Mouse (Mus musculus) embryo, embryonic 9.5 days (tissue): ENCODE measurements at regions not wholly inside any gene's neighbourhood (a gene's known extent, or its start where the extent isn't known, plus 50 kb on each side); places are given as distances from the start of the nearest gene placed in this dataset.
"Not testable (repeated sequence)": the region's sequence is repeated elsewhere in the genome, so short reads cannot be mapped to it uniquely, and the experiment has no call there.

ENCODE experiments used
- DNase-seq: peaks from one replicate; pipeline ENCODE4 v3.0.0-alpha.2; 2017; ENCODE audit errors: extremely low spot score

- no peak for DNase-seq
These were observed 162.2 kb upstream of the St6galnac5 start for GRCm38 (mm10) chr3:153144217-153144616.

DNA sequence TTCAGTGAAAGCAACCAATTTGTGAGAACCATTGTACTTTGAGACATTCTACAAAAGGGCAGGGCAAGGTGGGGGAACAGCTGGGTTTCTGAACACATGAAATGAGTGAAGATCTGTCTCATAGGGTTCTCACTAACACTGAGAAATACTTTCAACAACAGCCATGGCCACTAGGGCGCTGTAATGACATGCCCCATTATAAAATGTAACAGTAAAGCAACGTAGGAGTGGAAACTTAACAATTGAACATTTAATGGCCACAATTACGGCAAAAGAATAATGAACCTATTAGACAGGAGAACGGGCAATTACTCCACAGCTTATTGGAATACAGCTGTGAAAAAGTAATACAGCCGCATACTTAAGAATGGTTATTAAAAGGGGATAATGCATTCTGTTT lies 158.9 kb upstream of the St6galnac5 start:
- DNase-seq = no peak

DNA sequence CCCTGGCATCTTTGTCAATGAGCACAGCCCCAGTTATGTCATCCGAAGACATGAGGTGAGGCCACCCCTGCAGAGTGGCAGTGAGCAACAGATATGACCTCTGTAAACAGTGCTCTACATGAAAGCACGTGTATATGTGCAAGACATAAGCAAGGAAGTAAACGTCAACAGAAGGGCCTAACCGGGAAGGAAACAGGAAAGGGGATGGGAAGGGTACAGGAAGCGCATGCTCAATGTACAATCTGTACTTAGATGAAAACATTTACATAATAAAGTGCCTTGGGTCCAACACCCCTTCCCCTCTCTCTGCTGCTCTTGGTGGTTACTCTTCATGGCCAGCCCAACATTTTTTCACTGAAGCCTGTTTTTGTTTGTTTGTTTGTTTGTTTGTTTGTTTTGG lies 143.3 kb upstream of the St6galnac5 start:
- no peak for DNase-seq

GRCm38 (mm10) chr3:153121934-153122333 lies 139.9 kb upstream of the St6galnac5 start:
- DNase-seq = no peak

- DNase-seq = no peak
These were observed 137.1 kb upstream of the St6galnac5 start for GRCm38 (mm10) chr3:153119142-153119541.

- DNase-seq = no peak
These were observed 136.6 kb upstream of the St6galnac5 start for GRCm38 (mm10) chr3:153118643-153119042.

DNA sequence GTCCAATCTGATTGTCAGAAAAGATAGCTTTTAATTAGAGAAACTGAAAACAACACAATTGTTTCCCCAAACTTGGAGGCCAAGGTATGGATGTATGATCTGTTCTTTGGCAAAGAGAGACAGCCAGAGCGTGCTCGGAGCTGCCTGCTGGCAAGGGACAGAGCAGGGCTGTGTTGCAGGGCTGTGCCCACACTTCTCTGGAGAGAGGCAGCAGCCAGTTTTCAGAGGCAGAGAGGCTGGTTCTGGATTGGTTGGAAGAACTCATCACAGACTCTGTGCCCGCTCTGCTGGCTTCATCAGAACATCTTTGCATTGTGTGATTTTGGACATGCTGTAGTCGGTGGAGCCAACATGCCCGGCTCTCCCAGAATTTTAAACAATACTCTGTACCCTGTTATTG lies 123.5 kb upstream of the St6galnac5 start:
- no peak for DNase-seq

- not testable (repeated sequence) for DNase-seq
These were observed 108.5 kb upstream of the St6galnac5 start for GRCm38 (mm10) chr3:153090572-153090971.

GRCm38 (mm10) chr3:153085096-153085788 lies 103.2 kb upstream of the St6galnac5 start:
- DNase-seq = no peak

DNA sequence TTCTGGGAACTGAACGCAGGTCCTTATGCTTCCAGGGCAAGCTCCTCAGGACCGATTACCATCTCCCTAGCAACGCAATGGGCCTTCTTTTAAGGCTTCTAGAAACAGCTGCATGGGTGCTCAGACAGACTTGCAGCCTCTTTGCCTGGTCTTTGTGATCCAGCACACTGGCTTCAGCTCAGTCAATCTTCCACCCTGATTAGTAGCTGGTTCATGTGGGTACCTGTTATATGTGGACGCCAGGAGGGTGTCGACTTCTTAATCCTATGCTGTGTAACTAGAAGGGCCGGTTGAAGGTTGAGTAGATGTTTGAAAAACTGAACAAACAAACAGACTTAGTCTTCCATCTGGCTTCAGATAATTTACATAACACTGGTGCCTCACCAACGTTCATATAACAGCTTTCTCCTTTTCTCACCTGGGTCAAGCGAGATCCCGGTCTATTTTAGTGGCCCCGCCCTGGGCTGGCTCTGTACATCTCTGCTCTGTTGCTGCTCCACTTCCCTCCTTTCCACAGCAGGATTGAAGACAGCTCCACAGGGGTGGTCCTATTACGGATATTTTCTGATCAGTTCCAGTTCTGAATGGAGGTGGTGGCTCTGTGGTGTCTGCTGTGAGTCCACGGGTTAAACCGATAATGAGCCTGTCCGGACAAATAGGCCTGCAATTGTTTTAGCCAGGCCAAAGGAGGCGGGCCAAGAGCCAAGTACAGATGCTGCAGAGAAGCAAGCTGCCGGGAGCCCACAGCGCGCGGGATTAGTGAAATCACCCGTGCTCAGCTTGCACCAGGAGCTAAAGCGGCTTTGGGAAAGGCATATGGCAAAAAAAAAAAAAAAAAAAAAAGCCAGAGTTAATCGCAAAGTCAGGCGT lies 102.4 kb upstream of the St6galnac5 start:
- peak; percentile 24 for DNase-seq

DNA sequence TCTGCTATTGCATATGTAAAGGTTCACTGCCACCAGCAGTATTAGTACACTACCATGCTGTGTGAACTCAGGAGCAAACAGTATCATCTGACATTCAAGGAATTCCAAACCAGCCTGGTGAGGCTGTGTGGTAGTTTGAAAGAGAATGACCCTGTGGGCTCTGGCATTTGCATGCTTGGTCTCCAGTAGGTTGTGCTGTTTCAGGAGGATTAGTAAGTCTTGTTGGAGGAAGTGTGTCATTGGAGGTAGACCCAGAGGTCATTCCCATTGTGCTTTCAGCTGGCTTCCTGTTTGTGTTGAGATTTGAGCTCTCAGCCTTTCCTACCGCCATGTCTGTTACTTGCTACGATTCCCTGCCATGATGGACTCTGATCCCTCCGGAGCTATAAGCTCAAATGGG lies 98.3 kb upstream of the St6galnac5 start:
- DNase-seq = no peak

DNA sequence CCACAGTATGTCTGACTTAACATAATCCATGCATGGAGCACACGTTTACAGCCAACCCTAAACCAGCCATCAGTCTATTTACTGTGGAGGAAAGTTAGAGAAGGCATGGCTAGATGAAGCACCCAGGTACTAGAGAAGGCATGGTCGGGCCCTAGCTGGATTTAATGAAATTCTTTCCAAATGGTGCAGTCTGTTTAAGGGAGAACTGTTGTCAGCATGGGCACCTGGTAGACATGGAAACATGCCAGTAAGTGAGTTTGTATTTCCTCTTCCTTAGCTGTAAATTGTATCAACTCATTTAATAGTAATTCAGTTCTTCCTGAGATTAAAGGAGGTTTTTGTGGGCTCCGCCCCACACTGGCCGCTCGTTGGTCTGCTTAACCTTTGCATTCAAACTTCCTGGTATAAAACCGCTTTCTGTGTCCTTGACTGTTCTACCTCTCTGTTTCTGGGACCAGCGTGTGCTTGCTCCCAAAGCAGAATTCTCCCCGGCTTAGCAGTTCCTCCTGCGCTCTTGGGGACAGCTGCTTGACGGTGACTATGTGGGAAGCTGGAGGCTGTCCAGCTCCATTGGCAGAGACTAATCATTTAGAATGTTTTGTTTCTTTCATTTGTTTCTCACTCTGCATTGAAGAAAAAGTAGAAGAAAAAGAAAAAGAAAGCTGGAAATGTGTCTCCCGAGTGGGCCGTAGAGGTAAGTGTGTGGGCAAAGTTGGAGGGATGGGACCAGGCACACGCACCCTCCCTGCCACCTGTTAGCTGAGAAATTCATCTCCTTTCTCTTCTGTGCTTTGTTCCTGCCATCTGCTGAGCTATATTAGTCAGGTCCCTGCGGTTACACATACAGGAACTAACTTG lies 96.0 kb upstream of the St6galnac5 start:
- no peak for DNase-seq

GRCm38 (mm10) chr3:153072200-153072919 lies 90.3 kb upstream of the St6galnac5 start:
- DNase-seq = no peak

DNA sequence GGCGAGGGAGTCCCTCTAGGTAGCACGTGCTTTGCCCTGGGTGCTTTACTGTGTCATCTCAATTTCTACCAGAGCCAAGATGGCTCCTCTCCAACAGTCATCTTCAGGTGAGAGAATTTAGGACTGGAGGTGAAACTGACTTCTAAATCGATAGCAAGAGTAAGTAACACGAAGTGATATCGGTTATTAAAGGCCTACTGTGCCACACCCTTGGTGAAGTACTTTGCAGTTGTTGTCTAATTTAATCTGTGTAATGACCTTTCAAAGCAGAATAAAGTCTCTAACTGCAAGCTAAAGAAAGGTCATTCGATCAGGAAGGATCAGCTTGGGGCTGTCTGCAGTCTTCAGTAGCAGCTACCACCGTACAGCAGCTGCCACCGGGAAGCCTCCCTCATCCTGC lies 89.5 kb upstream of the St6galnac5 start:
- DNase-seq = no peak

- DNase-seq = no peak
These were observed 89.1 kb upstream of the St6galnac5 start for GRCm38 (mm10) chr3:153071123-153071522.

GRCm38 (mm10) chr3:153065890-153066289 lies 83.8 kb upstream of the St6galnac5 start:
- DNase-seq = no peak

GRCm38 (mm10) chr3:153053163-153053562 lies 71.1 kb upstream of the St6galnac5 start:
- DNase-seq = no peak

GRCm38 (mm10) chr3:153051566-153051965 lies 69.5 kb upstream of the St6galnac5 start:
- DNase-seq = no peak

GRCm38 (mm10) chr3:153045328-153045727 lies 63.3 kb upstream of the St6galnac5 start:
- DNase-seq = no peak

GRCm38 (mm10) chr3:153033980-153034379 lies 51.9 kb upstream of the St6galnac5 start:
- no peak for DNase-seq
